Mouse (Mus musculus) liver, adult (tissue): Measurements from ENCODE around the gene Ms4a3.

ENCODE experiments used
- GATA4 ChIP-seq: IDR thresholded peaks from 2 replicates; pipeline ENCODE4 v1.6.1; 2014; ENCODE audit warnings: mild to moderate bottlenecking, low read length; ENCODE audit not compliant: insufficient replicate concordance

Ms4a3 gene

GRCm38 (mm10) chr19:11612293-11612692 is 28.4 kb downstream of the Ms4a3 start:
- TF ChIP-seq GATA4, result no peak

GRCm38 (mm10) chr19:11611541-11611945 is 29.1 kb downstream of the Ms4a3 start:
- TF ChIP-seq GATA4, result no peak

GRCm38 (mm10) chr19:11608172-11608571 is 32.5 kb downstream of the Ms4a3 start:
- TF ChIP-seq GATA4, result no peak

GRCm38 (mm10) chr19:11604603-11605002 is 36.0 kb downstream of the Ms4a3 start, which contains the start of gene Ms4a6d:
Gene Ms4a6d (minus strand): TSS chr19:11604849.
- no peak for TF ChIP-seq GATA4

GRCm38 (mm10) chr19:11602026-11602425 is 38.6 kb downstream of the Ms4a3 start:
- TF ChIP-seq GATA4, result no peak

- TF ChIP-seq GATA4, result no peak
These were observed 39.3 kb downstream of the Ms4a3 start for GRCm38 (mm10) chr19:11601349-11601748.

- no peak for TF ChIP-seq GATA4
These were observed 50.7 kb downstream of the Ms4a3 start for GRCm38 (mm10) chr19:11589891-11590449.

GRCm38 (mm10) chr19:11589205-11589604 is 51.4 kb downstream of the Ms4a3 start:
- no peak for TF ChIP-seq GATA4
